Mouse (Mus musculus) midbrain, embryonic 11.5 days (tissue): ENCODE results near the gene Pigk. TPM values are rescaled to one million over a fixed set of nuclear protein-coding genes. Genes with fewer than 3 reads are reported as not detected.

Experiments
- ATAC-seq: fragments of 200-750 bp; cut with Nextera tagmentation; 2 replicates; pipeline ENCODE4 v1.8.0; 2017; ENCODE audit warnings: moderate TSS enrichment, moderate library complexity; ENCODE audit not compliant: low FRiP score
- DNase-seq: peaks from one replicate; pipeline ENCODE4 v3.0.0; 2015; ENCODE audit warnings: low spot score; ENCODE audit errors: missing footprints
- H3K27ac ChIP-seq: fragments of 300-500 bp; sonication (generic); 2 replicates; pipeline ENCODE4 v1.5.1; 2014; ENCODE audit warnings: low read depth, low read length
- H3K27me3 ChIP-seq: fragments of 300-500 bp; sonication (generic); 2 replicates; pipeline ENCODE4 v1.6.1; 2014; ENCODE audit warnings: mild to moderate bottlenecking, low read length, moderate library complexity, mixed read lengths; ENCODE audit not compliant: control insufficient read depth, insufficient read depth
- H3K36me3 ChIP-seq: fragments of 300-500 bp; sonication (generic); 2 replicates; pipeline ENCODE4 v1.6.1; 2014; ENCODE audit warnings: mild to moderate bottlenecking, low read length, moderate library complexity, mixed read lengths; ENCODE audit not compliant: control insufficient read depth, insufficient read depth
- H3K4me1 ChIP-seq: fragments of 300-500 bp; sonication (generic); 2 replicates; pipeline ENCODE4 v1.6.1; 2014; ENCODE audit warnings: low read length; ENCODE audit not compliant: control insufficient read depth, insufficient read depth
- H3K4me2 ChIP-seq: fragments of 300-500 bp; sonication (generic); 2 replicates; pipeline ENCODE4 v1.6.1; 2014; ENCODE audit warnings: mild to moderate bottlenecking, moderate library complexity
- H3K4me3 ChIP-seq: fragments of 300-500 bp; sonication (generic); 2 replicates; pipeline ENCODE4 v1.5.1; 2014; ENCODE audit warnings: low read depth, low read length
- H3K9ac ChIP-seq: fragments of 300-500 bp; sonication (generic); 2 replicates; pipeline ENCODE4 v1.6.1; 2014; ENCODE audit warnings: low read length
- H3K9me3 ChIP-seq: fragments of 300-500 bp; sonication (generic); 2 replicates; pipeline ENCODE4 v1.6.1; 2016; ENCODE audit warnings: low read length; ENCODE audit not compliant: control insufficient read depth
- WGBS: fragments of 180-500 bp; shearing (Covaris S2); extraction: QIAGEN DNeasy Blood & Tissue Kit; methylation state at CpG from one replicate; pipeline ENCODE4 v1.1.7; 2014; 5-methylcytosine and 5-hydroxymethylcytosine counted together
- polyA plus RNA-seq: library from polyadenylated mRNA; unstranded; fragments of >200 nt; fragmentation: Nextera tagmentation; extraction: Ambion mirVana; gene quantifications from 2 replicates; pipeline ENCODE4 v1.2.1, GENCODE M21; 2014

Gene Pigk
- polyA plus RNA-seq, 1 experiment from 2014 or later, result 40.5 TPM

- WGBS, result 88% methylated on average over 9 of the region's 9 CpGs
- no peak for ATAC-seq
- H3K9me3 ChIP-seq, result no peaks in the 10 kb centered on the region
Measured at GRCm38 (mm10) chr3:152831974-152832373, 118.1 kb downstream of the Pigk start.

DNA sequence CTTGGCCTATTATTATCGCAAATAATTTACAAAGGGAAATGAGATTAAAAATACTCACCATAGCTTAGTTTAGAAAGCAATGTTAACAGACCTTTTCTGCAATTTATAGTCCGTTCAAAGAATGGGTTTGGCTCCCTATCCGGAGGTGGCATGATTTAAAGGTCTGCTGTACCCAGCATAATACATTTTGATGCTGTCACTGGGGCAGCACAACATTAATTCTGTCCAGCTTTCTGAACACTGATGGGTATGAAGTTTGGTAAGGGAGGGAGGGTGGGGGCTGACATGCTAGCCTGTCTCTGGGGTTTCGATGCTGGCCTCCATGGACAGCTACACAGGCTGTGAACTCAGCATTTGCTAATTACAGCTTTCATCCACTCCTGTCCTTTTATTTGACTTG lies 118.5 kb downstream of the Pigk start:
- Histone ChIP-seq H3K27me3 (no peaks in the 10 kb centered on the region), H3K36me3 (no peaks in the 10 kb centered on the region), H3K4me1 (no peaks in the 10 kb centered on the region), H3K27ac (no peak overlapping the region), H3K4me3 (no peak overlapping the region), H3K9ac (no peak overlapping the region), H3K4me2 (no peak overlapping the region), H3K9me3 (no peaks in the 10 kb centered on the region)
- WGBS, result 94% methylated on average over 4 of the region's 4 CpGs
- ATAC-seq (no peak), DNase-seq (no peak)

More at GRCm38 (mm10) chr3:152831974-152832373, 118.1 kb downstream of the Pigk start:
- H3K27ac ChIP-seq, result no peak overlapping the region
- H3K9ac ChIP-seq, result no peak overlapping the region
- DNase-seq, result no peak
- H3K4me3 ChIP-seq, result no peak overlapping the region
- no peak overlapping the region for H3K4me2 ChIP-seq
- no peaks in the 10 kb centered on the region for H3K36me3 ChIP-seq
- H3K4me1 ChIP-seq, result no peaks in the 10 kb centered on the region
- H3K27me3 ChIP-seq, result no peaks in the 10 kb centered on the region

DNA sequence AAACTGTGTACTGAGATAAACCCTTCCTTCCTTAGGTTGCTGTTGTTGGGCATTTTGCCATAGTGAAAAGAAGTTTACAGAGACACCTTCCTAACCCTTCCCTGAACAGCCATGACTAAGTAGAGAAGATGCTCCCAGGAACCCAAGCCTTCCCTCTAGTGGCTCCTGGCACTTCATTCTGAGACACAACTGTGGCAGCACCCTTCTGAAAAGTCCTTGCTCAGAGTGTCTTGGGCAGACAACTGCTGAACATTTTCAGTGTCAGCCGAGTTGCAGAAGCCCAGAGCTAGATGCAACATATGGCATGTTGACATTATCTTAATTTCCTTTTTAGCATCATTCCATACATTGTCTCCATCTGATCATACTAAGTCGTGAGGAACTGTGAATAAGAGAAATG lies 123.5 kb downstream of the Pigk start:
- H3K4me2 ChIP-seq, result no peak overlapping the region
- H3K36me3 ChIP-seq, result no peaks in the 10 kb centered on the region
- WGBS, result 73% methylated on average over 2 of the region's 2 CpGs
- H3K9ac ChIP-seq, result no peak overlapping the region
- no peaks in the 10 kb centered on the region for H3K27me3 ChIP-seq
- ATAC-seq (no peak), DNase-seq (no peak)
- H3K27ac ChIP-seq, result no peak overlapping the region
- H3K4me3 ChIP-seq, result no peak overlapping the region
- no peaks in the 10 kb centered on the region for H3K4me1 ChIP-seq
- H3K9me3 ChIP-seq, result no peaks in the 10 kb centered on the region

GRCm38 (mm10) chr3:152837938-152838337 lies 124.0 kb downstream of the Pigk start:
- Histone ChIP-seq H3K27me3 (no peaks in the 10 kb centered on the region), H3K4me2 (no peak overlapping the region), H3K36me3 (no peaks in the 10 kb centered on the region), H3K9ac (no peak overlapping the region), H3K4me3 (no peak overlapping the region), H3K4me1 (no peaks in the 10 kb centered on the region), H3K9me3 (no peaks in the 10 kb centered on the region), H3K27ac (no peak overlapping the region)
- 86% methylated on average over 1 of the region's 1 CpGs for WGBS
- DNase-seq (no peak), ATAC-seq (no peak)

DNA sequence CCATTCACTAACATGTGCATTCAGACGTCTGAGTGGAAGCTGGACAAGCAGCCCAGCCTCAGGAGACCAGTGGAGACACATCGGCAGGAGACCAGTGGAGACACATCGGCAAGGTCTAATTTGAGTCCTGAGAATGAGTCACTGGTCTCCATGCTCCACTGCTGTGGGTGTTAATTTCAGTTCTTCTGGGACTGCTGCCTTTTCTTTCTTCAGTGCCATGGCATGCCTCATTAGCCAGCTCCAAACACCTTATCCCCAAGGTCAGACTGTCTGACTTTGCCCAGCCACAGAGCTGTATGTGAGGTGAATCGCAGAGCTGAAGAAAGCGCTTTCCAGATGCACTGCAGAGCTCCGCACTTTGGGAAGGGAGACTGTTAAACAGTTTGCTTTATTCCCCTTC lies 127.4 kb downstream of the Pigk start:
- no peaks in the 10 kb centered on the region for H3K36me3 ChIP-seq
- DNase-seq (no peak), ATAC-seq (no peak)
- 88% methylated on average over 6 of the region's 6 CpGs for WGBS
- H3K9me3 ChIP-seq, result no peaks in the 10 kb centered on the region
- H3K9ac ChIP-seq, result no peak overlapping the region
- H3K27ac ChIP-seq, result no peak overlapping the region
- no peaks in the 10 kb centered on the region for H3K27me3 ChIP-seq
- H3K4me3 ChIP-seq, result no peak overlapping the region
- H3K4me2 ChIP-seq, result no peak overlapping the region
- no peaks in the 10 kb centered on the region for H3K4me1 ChIP-seq

- Histone ChIP-seq H3K4me2 (no peak overlapping the region), H3K9me3 (no peaks in the 10 kb centered on the region), H3K9ac (no peak overlapping the region), H3K36me3 (no peaks in the 10 kb centered on the region), H3K27me3 (no peaks in the 10 kb centered on the region), H3K27ac (no peak overlapping the region), H3K4me3 (no peak overlapping the region), H3K4me1 (no peaks in the 10 kb centered on the region)
- ATAC-seq (no peak), DNase-seq (no peak)
- WGBS, result 69% methylated on average over 3 of the region's 3 CpGs
Measured at GRCm38 (mm10) chr3:152842648-152843047, 128.7 kb downstream of the Pigk start.

- no peaks in the 10 kb centered on the region for H3K36me3 ChIP-seq
- H3K4me1 ChIP-seq, result no peaks in the 10 kb centered on the region
- ATAC-seq (no peak), DNase-seq (no peak)
- H3K4me3 ChIP-seq, result no peak overlapping the region
- no peak overlapping the region for H3K27ac ChIP-seq
- no peaks in the 10 kb centered on the region for H3K27me3 ChIP-seq
- no peak overlapping the region for H3K9ac ChIP-seq
- no peak overlapping the region for H3K4me2 ChIP-seq
- no peaks in the 10 kb centered on the region for H3K9me3 ChIP-seq
Measured at GRCm38 (mm10) chr3:152843925-152844324, 130.0 kb downstream of the Pigk start.

- no peaks in the 10 kb centered on the region for H3K9me3 ChIP-seq
- no peak for ATAC-seq
- H3K36me3 ChIP-seq, result no peaks in the 10 kb centered on the region
- H3K4me1 ChIP-seq, result no peaks in the 10 kb centered on the region
- H3K9ac ChIP-seq, result no peak overlapping the region
- DNase-seq, result no peak
- no peak overlapping the region for H3K4me3 ChIP-seq
- 66% methylated on average over 12 of the region's 12 CpGs for WGBS
- no peak overlapping the region for H3K4me2 ChIP-seq
- H3K27ac ChIP-seq, result no peak overlapping the region
- H3K27me3 ChIP-seq, result no peaks in the 10 kb centered on the region
Measured at GRCm38 (mm10) chr3:152855006-152855614, 141.2 kb downstream of the Pigk start.

GRCm38 (mm10) chr3:152856095-152856494 lies 142.2 kb downstream of the Pigk start:
- H3K27ac ChIP-seq, result no peak overlapping the region
- no peaks in the 10 kb centered on the region for H3K9me3 ChIP-seq
- no peak for ATAC-seq
- DNase-seq, result no peak
- H3K4me1 ChIP-seq, result no peaks in the 10 kb centered on the region
- no peaks in the 10 kb centered on the region for H3K27me3 ChIP-seq
- no peak overlapping the region for H3K9ac ChIP-seq
- H3K4me3 ChIP-seq, result no peak overlapping the region
- no peaks in the 10 kb centered on the region for H3K36me3 ChIP-seq
- no peak overlapping the region for H3K4me2 ChIP-seq
- 67% methylated on average over 10 of the region's 10 CpGs for WGBS
